Mouse (Mus musculus) brain, embryonic 18.5 days (tissue): Measurements from ENCODE around the gene Dll1.

Experiments used
- DNase-seq: peaks from one replicate; pipeline ENCODE4 v3.0.0-alpha.2; 2012; ENCODE audit warnings: low read depth, low spot score

Gene Dll1

GRCm38 (mm10) chr17:15376494-15377181, at the start of gene Dll1:
Gene Dll1, minus strand, starts transcription at chr17:15376872.
- no peak for DNase-seq

- DNase-seq: no peak
Observed at GRCm38 (mm10) chr17:15425931-15426330, 49.3 kb upstream of the Dll1 start.

GRCm38 (mm10) chr17:15423080-15423765, 46.6 kb upstream of the Dll1 start:
- DNase-seq: no peak

GRCm38 (mm10) chr17:15422666-15423065, 46.0 kb upstream of the Dll1 start:
- DNase-seq: no peak

GRCm38 (mm10) chr17:15421446-15421845, 44.8 kb upstream of the Dll1 start:
- DNase-seq: no peak

GRCm38 (mm10) chr17:15420021-15420603, 43.4 kb upstream of the Dll1 start:
- DNase-seq: no peak

- no peak for DNase-seq
Observed at GRCm38 (mm10) chr17:15419534-15419933, 42.9 kb upstream of the Dll1 start.

- no peak for DNase-seq
Observed at GRCm38 (mm10) chr17:15416596-15417215, 40.0 kb upstream of the Dll1 start.

GRCm38 (mm10) chr17:15410861-15411260, 34.2 kb upstream of the Dll1 start:
- no peak for DNase-seq

- no peak for DNase-seq
Observed at GRCm38 (mm10) chr17:15409261-15409660, 32.6 kb upstream of the Dll1 start.

- DNase-seq: no peak
Observed at GRCm38 (mm10) chr17:15406576-15406975, 29.9 kb upstream of the Dll1 start.

GRCm38 (mm10) chr17:15401716-15402115, 25.0 kb upstream of the Dll1 start:
- DNase-seq: no peak

- DNase-seq: peak; percentile 94
Observed at GRCm38 (mm10) chr17:15395997-15396675, 19.5 kb upstream of the Dll1 start, which contains the start of gene Fam120b. Gene Fam120b, plus strand, starts transcription at chr17:15396202.

- DNase-seq: no peak
Observed at GRCm38 (mm10) chr17:15389356-15389755, 12.7 kb upstream of the Dll1 start.

- no peak for DNase-seq
Observed at GRCm38 (mm10) chr17:15388892-15389291, 12.2 kb upstream of the Dll1 start.

GRCm38 (mm10) chr17:15383360-15383759, 6.7 kb upstream of the Dll1 start:
- DNase-seq: no peak

- DNase-seq: no peak
Observed at GRCm38 (mm10) chr17:15381869-15382660, 5.4 kb upstream of the Dll1 start.

GRCm38 (mm10) chr17:15381092-15381860, 4.6 kb upstream of the Dll1 start:
- no peak for DNase-seq

- DNase-seq: no peak
Observed at GRCm38 (mm10) chr17:15380641-15381051, 4.0 kb upstream of the Dll1 start.
